Comparison of ENCODE assay signal across 22 mouse cellular contexts in the genomic region with DNA sequence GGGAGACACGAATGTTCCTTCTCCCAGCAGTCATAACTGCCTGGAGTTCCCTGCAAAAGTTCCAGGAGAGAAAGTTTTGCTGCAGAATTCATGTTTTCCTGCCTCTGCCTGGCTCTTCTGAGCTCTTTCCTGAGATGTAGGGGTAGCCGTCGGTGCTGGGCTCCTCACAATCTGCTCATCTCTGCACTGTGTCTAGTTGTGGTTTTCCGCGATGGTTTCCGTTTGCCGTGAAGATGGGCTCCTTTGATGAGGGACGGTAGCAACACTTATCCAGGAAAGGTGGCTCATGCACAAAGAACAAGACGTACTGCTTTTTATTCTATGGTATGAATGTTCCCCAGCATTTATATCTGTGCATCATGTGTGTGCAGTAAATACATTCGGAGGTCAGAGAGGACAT. TPM values are rescaled to one million over a fixed set of nuclear protein-coding genes. Genes with fewer than 3 reads are reported as not detected.
DNase-seq lines count a peak whose midpoint lies in the region; ATAC-seq lines count a peak whose summit lies in the region.
"Had no signal": no experiment of that assay in that cellular context is flagged by ENCODE, and none has a peak within 500 bp of the region (broad histone marks: within the 10 kb centered on the region; RNA-seq: fewer than 3 reads in every experiment).

No protein-coding gene starts in this region.

- intact Hi-C loops in gastrocnemius, postnatal 14 days (cut with DNase I; ENCODE audit: low total_unique reads) = no loop called here

- DNase-seq in CD8-positive naive resting alpha-beta T cell, adult 2 months (ENCODE audit: low read depth in 2 of 2, low spot score in 2 of 2) = peak; percentile 48 to 55
- peak; percentile 75 for DNase-seq in thymus, postnatal 0 days (ENCODE audit: low spot score)
- DNase-seq in gastrocnemius, postnatal 14 days = no peak
- DNase-seq in gastrocnemius, postnatal 25 days = no peak
- DNase-seq in Muller cell, postnatal 12 days (ENCODE audit: inconsistent ontology term) = no peak
- DNase-seq in gastrocnemius, adult 18-20 months (ENCODE audit: low spot score) = no peak
- DNase-seq: adrenal gland, postnatal 10 days; B cell, adult 2 months; cerebellum, adult 9-10 months; heart, postnatal 36 days; kidney, adult 2 months; layer of hippocampus, adult 9-11 months; left cerebral cortex, postnatal 4 days; lung, embryonic 14.5 days; lung, postnatal 4 days had no signal

- peak; percentile 87 for ATAC-seq in inflammation-experienced regulatory T-cells, adult 6 months
- ATAC-seq: forebrain, embryonic 16.5 days; Patski had no signal

RNA-seq across cellular contexts. Expression of a gene that starts 7.0 kb away (rescaled TPM):
- not detected for polyA plus RNA-seq in inflammation-experienced regulatory T-cells, adult 6 months (2017; shearing (Covaris generic))
- polyA plus RNA-seq in thymus, postnatal 0 days (2015; fragmentation: Nextera tagmentation; extraction: Ambion mirVana) = 0.09 TPM in 1 of 2 replicates, not detected in the other
- total RNA-seq in gastrocnemius, postnatal 14 days (2021) = 100 to 1,000 TPM in 1 of 2 experiments, 10 to 100 TPM in 1; 47.9 to 100 TPM
- 100 to 1,000 TPM; 105 to 112 TPM for total RNA-seq in gastrocnemius, postnatal 25 days (2021)
- total RNA-seq in gastrocnemius, adult 18-20 months (2021) = 100 to 1,000 TPM in 1 of 2 experiments, 10 to 100 TPM in 1; 81.3 to 590 TPM
- total RNA-seq: neutrophil, adult 5-6 weeks had no signal
- polyA plus RNA-seq: forebrain, embryonic 16.5 days; intestine, embryonic 14.5 days; liver, embryonic 14.5 days; midbrain, embryonic 11.5 days had no signal

RNA-seq across cellular contexts. Expression of a gene that starts 39.3 kb away (rescaled TPM):
- 1 to 10 TPM in 1 of 3 experiments, under 1 TPM in 2; 0.29 to 1.2 (median 0.43) TPM for polyA plus RNA-seq in inflammation-experienced regulatory T-cells, adult 6 months (2017; shearing (Covaris generic))
- 4.0 and 4.3 TPM in 2 replicates for polyA plus RNA-seq in thymus, postnatal 0 days (2015; fragmentation: Nextera tagmentation; extraction: Ambion mirVana)
- 1 to 10 TPM in 1 of 2 experiments, under 1 TPM in 1; 0.91 to 1.9 TPM for total RNA-seq in gastrocnemius, postnatal 14 days (2021)
- under 1 TPM; 0.24 to 0.61 TPM for total RNA-seq in gastrocnemius, postnatal 25 days (2021)
- under 1 TPM in 1 of 2 experiments, not detected in 1; 0.21 TPM for total RNA-seq in gastrocnemius, adult 18-20 months (2021)
- polyA plus RNA-seq: Patski had no signal

RNA-seq across cellular contexts. Expression of a gene that starts 46.0 kb away (rescaled TPM):
- polyA plus RNA-seq in inflammation-experienced regulatory T-cells, adult 6 months (2017; shearing (Covaris generic)) = 10 to 100 TPM; 21.7 to 47.3 (median 39.5) TPM
- polyA plus RNA-seq in thymus, postnatal 0 days (2015; fragmentation: Nextera tagmentation; extraction: Ambion mirVana) = 41.3 and 43.3 TPM in 2 replicates
- 1 to 10 TPM; 1.9 to 2.5 TPM for total RNA-seq in gastrocnemius, postnatal 14 days (2021)
- 1 to 10 TPM; 2.4 to 3.6 TPM for total RNA-seq in gastrocnemius, postnatal 25 days (2021)
- 10 to 100 TPM; 11.4 to 27.0 TPM for total RNA-seq in gastrocnemius, adult 18-20 months (2021)

Comparison
In these comparisons a context has a peak if more than half of its experiments do, and no peak if none do; other contexts are left out.
1. DNase-seq: peak in CD8-positive naive resting alpha-beta T cell, adult 2 months (2 of 2) and thymus, postnatal 0 days (single experiment); none in gastrocnemius, postnatal 14 days (single experiment), gastrocnemius, postnatal 25 days (single experiment), Muller cell, postnatal 12 days (single experiment) and gastrocnemius, adult 18-20 months (single experiment).